Mouse (Mus musculus): ENCODE measurements around the gene Zbtb38. TPM values are rescaled to one million over a fixed set of nuclear protein-coding genes. Genes with fewer than 3 reads are reported as not detected.

The Zbtb38 gene
- total and polyA plus RNA-seq, 3 experiments = 9.0 to 43.5 (median 42.3) TPM

DNA sequence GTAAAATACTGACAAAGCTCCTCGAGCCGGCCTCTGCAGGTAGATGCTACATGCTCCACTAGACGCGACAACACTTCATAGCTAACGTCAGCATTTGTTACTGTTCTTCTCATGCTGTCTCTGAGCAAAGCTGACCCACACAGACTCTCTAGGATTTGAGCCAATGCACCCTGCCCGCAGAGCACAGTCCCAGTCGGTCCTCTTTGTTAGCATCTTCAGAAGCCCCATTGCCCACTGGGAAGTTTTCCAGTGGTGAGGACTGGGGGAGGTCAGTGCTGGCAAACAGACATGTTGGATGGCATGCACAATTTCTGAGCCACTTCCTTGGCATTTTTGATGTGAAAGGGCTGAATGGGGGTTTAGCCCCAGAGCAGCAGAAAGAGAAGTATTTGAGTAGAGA lies 113.2 kb downstream of the Zbtb38 start:
- TF ChIP-seq CTCF (IDR thresholded peaks at IDR 0.05) (no peak), POLR2A (IDR thresholded peaks at IDR 0.05; ENCODE audit: insufficient read depth, low read depth, low read length) (no peak), EP300 (IDR thresholded peaks at IDR 0.05; ENCODE audit: insufficient read depth, low read depth, low read length) (no peak)
- no peak for DNase-seq
- no peaks in the 10 kb centered on the region for H3K36me3 ChIP-seq (ENCODE audit: control insufficient read depth, insufficient read depth, low read length)
- no peak overlapping the region for H3K27ac ChIP-seq
- H3K4me1 ChIP-seq (ENCODE audit: control insufficient read depth, insufficient read depth, low read length) = no peaks in the 10 kb centered on the region
- no peaks in the 10 kb centered on the region for H3K79me2 ChIP-seq (replicated peaks; ENCODE audit: control insufficient read depth, insufficient read depth, low read length)
- H3K9ac ChIP-seq (ENCODE audit: low read depth, low read length) = no peak overlapping the region
- WGBS = 92% methylated on average over 7 of the region's 7 CpGs
- no peak overlapping the region for H3K4me3 ChIP-seq
- H3K27me3 ChIP-seq (ENCODE audit: control insufficient read depth, insufficient read depth, low read length) = no peaks in the 10 kb centered on the region
- intact Hi-C loops (cut with DNase I) = no loop called here

DNA sequence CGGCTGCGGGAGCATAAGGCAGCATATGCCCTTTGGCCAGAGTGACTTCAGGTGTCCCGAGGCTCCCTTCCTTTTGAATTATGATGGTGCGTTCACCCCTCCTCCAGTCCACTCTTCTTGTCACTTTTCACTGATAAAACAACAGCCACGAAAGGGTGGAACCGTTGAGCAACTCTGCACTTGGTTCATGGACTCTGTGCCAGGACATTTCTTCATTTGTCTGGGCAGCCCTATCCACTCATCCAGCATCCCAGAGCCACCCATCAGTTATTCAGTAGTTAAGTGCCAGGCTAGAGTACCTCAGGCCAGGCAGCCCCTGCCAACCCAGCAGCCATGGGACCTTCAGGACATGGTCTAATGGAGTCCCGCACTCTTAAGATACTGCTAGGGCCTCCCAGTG lies 114.1 kb downstream of the Zbtb38 start:
- H3K79me2 ChIP-seq (replicated peaks; ENCODE audit: control insufficient read depth, insufficient read depth, low read length) = no peaks in the 10 kb centered on the region
- TF ChIP-seq CTCF (IDR thresholded peaks at IDR 0.05) (no peak), POLR2A (IDR thresholded peaks at IDR 0.05; ENCODE audit: insufficient read depth, low read depth, low read length) (no peak)
- intact Hi-C loops (cut with DNase I) = no loop called here
- WGBS = 70% methylated on average over 7 of the region's 7 CpGs
- no peak overlapping the region for H3K27ac ChIP-seq
- H3K27me3 ChIP-seq (ENCODE audit: control insufficient read depth, insufficient read depth, low read length) = no peaks in the 10 kb centered on the region
- no peaks in the 10 kb centered on the region for H3K36me3 ChIP-seq (ENCODE audit: control insufficient read depth, insufficient read depth, low read length)
- no peak overlapping the region for H3K4me3 ChIP-seq
- DNase-seq = no peak
- no peak overlapping the region for H3K9ac ChIP-seq (ENCODE audit: low read depth, low read length)
- no peaks in the 10 kb centered on the region for H3K4me1 ChIP-seq (ENCODE audit: control insufficient read depth, insufficient read depth, low read length)

DNA sequence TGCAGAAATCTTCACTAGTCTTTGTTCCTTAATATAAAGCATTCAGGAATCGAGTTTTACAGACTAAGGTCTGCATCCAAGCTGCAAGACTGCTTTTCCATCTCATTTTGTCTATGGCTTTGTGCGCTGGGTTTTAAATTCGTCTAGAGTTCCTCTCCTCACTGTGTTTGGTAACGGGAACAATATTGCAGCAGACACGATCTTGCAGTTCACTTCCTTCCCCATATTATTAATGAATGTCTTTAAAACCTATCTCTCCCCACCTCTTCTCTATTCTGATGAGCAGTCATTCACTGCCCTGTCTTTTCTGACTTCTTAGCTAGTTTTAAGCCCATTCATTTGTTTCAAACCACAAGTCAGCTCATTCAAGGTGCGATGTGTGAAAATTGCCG lies 115.5 kb downstream of the Zbtb38 start:
- Histone ChIP-seq H3K4me3 (no peak overlapping the region), H3K4me1 (ENCODE audit: control insufficient read depth, insufficient read depth, low read length) (no peaks in the 10 kb centered on the region), H3K36me3 (ENCODE audit: control insufficient read depth, insufficient read depth, low read length) (no peaks in the 10 kb centered on the region), H3K9ac (ENCODE audit: low read depth, low read length) (no peak overlapping the region), H3K27me3 (ENCODE audit: control insufficient read depth, insufficient read depth, low read length) (no peaks in the 10 kb centered on the region), H3K79me2 (replicated peaks; ENCODE audit: control insufficient read depth, insufficient read depth, low read length) (no peaks in the 10 kb centered on the region), H3K27ac (no peak overlapping the region)
- WGBS = 68% methylated on average over 7 of the region's 7 CpGs
- intact Hi-C loops (cut with DNase I) = no loop called here
- no peak for TF ChIP-seq EP300 (IDR thresholded peaks at IDR 0.05; ENCODE audit: insufficient read depth, low read depth, low read length)
- TF ChIP-seq CTCF (IDR thresholded peaks at IDR 0.05) = no peak
- DNase-seq = no peak

DNA sequence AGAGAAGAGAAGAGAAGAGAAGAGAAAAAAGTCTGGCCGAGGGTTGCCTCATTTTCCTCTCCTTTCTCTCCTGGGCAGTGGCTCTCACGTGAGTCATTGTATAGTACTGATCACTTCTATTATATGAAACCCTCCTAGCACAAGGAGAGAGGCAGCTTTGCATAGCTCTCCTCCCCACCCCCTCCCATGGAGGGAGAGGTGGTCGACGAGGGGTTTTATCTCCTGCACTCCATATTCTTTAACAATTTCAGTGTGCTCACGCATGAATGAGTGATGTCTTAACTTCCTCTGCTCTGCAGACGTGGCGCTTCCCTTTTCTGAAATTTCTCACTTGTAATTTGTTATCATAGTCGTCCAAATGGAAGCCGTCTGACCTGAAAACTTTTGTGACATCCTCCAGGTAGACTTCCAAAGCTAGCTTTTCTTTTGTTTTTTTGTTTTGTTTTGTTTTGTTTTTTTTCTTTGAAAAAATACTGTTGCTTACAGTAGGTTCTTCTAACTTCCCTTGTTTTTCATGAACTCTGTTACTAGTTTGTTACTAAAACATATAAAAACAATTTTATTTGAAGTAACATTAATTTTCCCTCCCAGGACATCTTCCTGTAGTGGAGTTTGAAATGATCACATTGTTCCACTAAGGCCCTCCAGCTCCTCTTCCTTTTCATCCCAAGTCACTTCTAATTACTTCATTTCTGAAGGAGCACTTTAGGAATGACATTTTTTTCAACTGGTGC lies 116.0 kb downstream of the Zbtb38 start:
- Histone ChIP-seq H3K4me3 (no peak overlapping the region), H3K36me3 (ENCODE audit: control insufficient read depth, insufficient read depth, low read length) (no peaks in the 10 kb centered on the region), H3K9ac (ENCODE audit: low read depth, low read length) (no peak overlapping the region), H3K27me3 (ENCODE audit: control insufficient read depth, insufficient read depth, low read length) (no peaks in the 10 kb centered on the region), H3K4me1 (ENCODE audit: control insufficient read depth, insufficient read depth, low read length) (no peaks in the 10 kb centered on the region), H3K79me2 (replicated peaks; ENCODE audit: control insufficient read depth, insufficient read depth, low read length) (no peaks in the 10 kb centered on the region), H3K27ac (no peak overlapping the region)
- DNase-seq = no peak
- 46% methylated on average over 9 of the region's 9 CpGs for WGBS
- TF ChIP-seq POLR2A (IDR thresholded peaks at IDR 0.05; ENCODE audit: insufficient read depth, low read depth, low read length) = no peak
- TF ChIP-seq EP300 (IDR thresholded peaks at IDR 0.05; ENCODE audit: insufficient read depth, low read depth, low read length) = no peak
- TF ChIP-seq CTCF (IDR thresholded peaks at IDR 0.05) = no peak
- intact Hi-C loops (cut with DNase I) = no loop called here

DNA sequence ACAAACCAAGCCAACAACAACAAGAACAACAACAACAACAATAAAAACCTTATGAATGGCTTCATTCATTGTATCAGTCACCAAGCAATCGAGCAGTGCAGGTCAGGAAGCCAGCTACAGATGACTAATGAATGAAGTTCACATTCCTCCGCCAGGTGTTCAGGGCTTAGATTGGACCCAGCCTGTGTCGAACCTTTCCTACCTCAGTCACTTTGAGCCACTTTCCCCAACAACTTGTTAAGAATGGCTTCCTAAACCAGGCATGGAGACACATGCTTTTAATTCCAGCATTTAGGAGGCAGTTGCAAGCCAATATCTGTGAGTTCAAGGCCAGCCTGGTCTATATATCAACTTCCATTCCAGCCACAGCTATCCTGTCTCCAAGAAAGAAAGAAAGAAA lies 116.7 kb downstream of the Zbtb38 start:
- H3K27ac ChIP-seq = no peak overlapping the region
- no peaks in the 10 kb centered on the region for H3K36me3 ChIP-seq (ENCODE audit: control insufficient read depth, insufficient read depth, low read length)
- TF ChIP-seq POLR2A (IDR thresholded peaks at IDR 0.05; ENCODE audit: insufficient read depth, low read depth, low read length) = no peak
- TF ChIP-seq CTCF (IDR thresholded peaks at IDR 0.05) = no peak
- no peak for TF ChIP-seq EP300 (IDR thresholded peaks at IDR 0.05; ENCODE audit: insufficient read depth, low read depth, low read length)
- WGBS = 69% methylated on average over 3 of the region's 3 CpGs
- H3K4me1 ChIP-seq (ENCODE audit: control insufficient read depth, insufficient read depth, low read length) = no peaks in the 10 kb centered on the region
- no peaks in the 10 kb centered on the region for H3K79me2 ChIP-seq (replicated peaks; ENCODE audit: control insufficient read depth, insufficient read depth, low read length)
- no peak overlapping the region for H3K4me3 ChIP-seq
- intact Hi-C loops (cut with DNase I) = no loop called here
- no peak overlapping the region for H3K9ac ChIP-seq (ENCODE audit: low read depth, low read length)
- DNase-seq = no peak
- H3K27me3 ChIP-seq (ENCODE audit: control insufficient read depth, insufficient read depth, low read length) = no peaks in the 10 kb centered on the region

DNA sequence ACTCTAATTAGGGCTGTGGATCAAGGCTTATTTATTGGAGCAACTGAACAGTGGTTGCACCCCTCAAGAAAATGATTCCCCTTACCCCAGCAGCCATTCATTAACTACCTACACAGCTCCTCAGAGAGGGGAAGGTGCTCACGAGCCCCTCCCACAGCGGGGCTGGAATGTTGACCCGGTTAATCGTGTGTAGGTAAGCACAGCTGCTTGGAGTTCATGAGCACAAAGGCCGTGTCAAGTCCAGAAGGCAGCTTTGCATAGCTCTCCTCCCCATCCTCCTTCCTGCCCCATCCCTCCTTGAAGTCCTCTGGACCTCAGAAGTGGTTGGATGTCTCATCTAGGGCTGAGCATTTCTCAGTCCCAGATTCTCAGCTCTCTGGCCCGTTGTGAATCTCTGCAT lies 117.5 kb downstream of the Zbtb38 start:
- Histone ChIP-seq H3K9ac (ENCODE audit: low read depth, low read length) (no peak overlapping the region), H3K36me3 (ENCODE audit: control insufficient read depth, insufficient read depth, low read length) (no peaks in the 10 kb centered on the region), H3K4me3 (no peak overlapping the region), H3K4me1 (ENCODE audit: control insufficient read depth, insufficient read depth, low read length) (no peaks in the 10 kb centered on the region), H3K27ac (no peak overlapping the region), H3K79me2 (replicated peaks; ENCODE audit: control insufficient read depth, insufficient read depth, low read length) (0 out of 2 replicates have a peak, but pooled peaks cover 1% of the 10 kb centered on the region), H3K27me3 (ENCODE audit: control insufficient read depth, insufficient read depth, low read length) (no peaks in the 10 kb centered on the region)
- TF ChIP-seq EP300 (IDR thresholded peaks at IDR 0.05; ENCODE audit: insufficient read depth, low read depth, low read length) = no peak
- TF ChIP-seq POLR2A (IDR thresholded peaks at IDR 0.05; ENCODE audit: insufficient read depth, low read depth, low read length) = no peak
- TF ChIP-seq CTCF (IDR thresholded peaks at IDR 0.05) = no peak
- DNase-seq = no peak
- intact Hi-C loops (cut with DNase I) = no loop called here
- 69% methylated on average over 6 of the region's 6 CpGs for WGBS

Data from heart, adult 2 months (tissue).